Mouse (Mus musculus): ENCODE data around the gene Kcnmb1.

DNA sequence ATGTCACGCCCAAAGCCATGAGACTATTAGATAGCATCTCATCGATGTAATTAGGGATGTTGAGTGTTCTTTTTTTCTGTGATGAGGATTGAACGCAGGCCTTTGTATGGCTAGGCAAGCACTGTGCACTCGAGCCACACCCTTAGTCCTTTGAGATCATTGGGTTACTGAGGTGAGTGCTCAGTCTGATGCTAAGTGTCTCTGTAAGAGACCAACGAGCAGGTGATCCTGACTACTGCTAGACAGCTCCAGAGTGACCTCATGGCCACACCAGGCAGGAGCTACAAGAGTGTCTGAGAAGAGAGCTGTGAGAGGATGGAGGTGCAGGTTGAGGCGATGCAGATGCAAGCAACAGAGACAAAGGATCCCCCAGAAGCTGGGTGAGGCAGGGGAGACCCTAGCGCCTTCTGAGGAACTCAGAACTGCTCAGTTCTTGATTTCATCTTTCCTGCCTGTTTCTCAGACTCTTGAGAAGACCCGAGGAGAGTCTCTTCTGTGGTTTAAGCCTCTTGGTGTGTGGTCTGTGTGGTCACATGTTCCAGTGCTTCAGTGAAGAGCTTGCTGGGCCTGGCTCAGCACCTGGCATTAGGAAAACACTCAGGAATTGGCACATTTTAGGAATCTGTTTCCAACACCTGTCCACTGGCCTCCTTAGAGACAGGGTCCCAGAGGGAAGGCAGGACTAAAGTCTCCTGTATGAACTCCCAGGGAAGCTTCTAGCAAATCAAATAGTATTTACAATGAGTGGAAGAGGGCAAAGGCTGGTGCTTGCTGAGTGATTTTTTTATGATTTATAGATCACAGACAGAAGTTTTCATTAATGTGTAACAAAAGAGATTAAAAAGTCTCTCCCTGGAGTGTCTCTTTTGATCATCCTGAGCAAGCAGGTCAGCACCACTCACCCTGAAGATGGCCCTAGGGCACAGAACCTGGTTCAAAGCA is 10.9 kb upstream of the Kcnmb1 start:
- no peak for TF ChIP-seq POLR2A (IDR thresholded peaks at IDR 0.05; ENCODE audit: low read depth, low read length)
- TF ChIP-seq CTCF (conservative IDR thresholded peaks at IDR 0.05; ENCODE audit: insufficient read depth, insufficient read length, low read depth, low read length), result no peak
